Mouse (Mus musculus): ENCODE data around the gene Msx2. TPM values are rescaled to one million over a fixed set of nuclear protein-coding genes. Genes with fewer than 3 reads are reported as not detected.

The Msx2 gene
- total RNA-seq (2021), result under 1 TPM; 0.42 to 0.54 TPM
- long read RNA-seq, experiment 1, partial matches to known transcripts, result 0 of 1 reads
- long read RNA-seq, experiment 1, other reads (novel, unspliced or antisense), result 0 of 1 reads
- long read RNA-seq, experiment 2, partial matches to known transcripts, result 0 of 2 reads
- long read RNA-seq, experiment 2, other reads (novel, unspliced or antisense), result 0 of 2 reads

DNA sequence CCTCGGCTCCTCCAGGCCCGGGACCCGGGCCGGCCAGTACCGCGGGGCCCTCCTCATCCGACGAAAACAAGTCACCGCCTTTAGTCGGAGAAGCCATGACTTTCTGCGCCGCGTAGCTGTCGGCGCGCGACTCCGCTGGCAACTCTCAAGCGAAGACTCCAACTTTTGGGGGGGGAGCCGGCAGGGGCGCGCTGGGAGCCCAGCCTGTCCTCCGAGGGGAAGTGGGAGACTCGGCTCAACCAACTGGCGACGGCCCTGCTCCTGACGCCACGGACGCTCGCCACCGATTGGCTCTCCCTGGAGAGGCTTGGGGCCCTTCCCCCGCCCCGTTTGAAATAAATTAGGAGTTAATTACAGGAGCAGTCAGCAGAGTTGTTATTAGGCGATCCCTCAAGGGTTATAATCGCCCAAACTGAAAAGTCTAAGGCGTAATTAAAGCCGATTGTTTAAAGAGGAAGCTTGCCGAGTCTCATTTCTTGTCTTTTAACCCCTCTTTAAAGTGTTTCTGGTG is at the start of gene Msx2:
Gene Msx2 (minus strand): TSS at position 461 of the 511 bp plus-strand sequence.
- peak in 1 of 2 experiments; percentile 25 for DNase-seq (ENCODE audit: low spot score in 2 of 2)

- DNase-seq (ENCODE audit: low spot score in 2 of 2), result no peak
Measured at GRCm38 (mm10) chr13:53521468-53521867, 48.6 kb upstream of the Msx2 start.

DNA sequence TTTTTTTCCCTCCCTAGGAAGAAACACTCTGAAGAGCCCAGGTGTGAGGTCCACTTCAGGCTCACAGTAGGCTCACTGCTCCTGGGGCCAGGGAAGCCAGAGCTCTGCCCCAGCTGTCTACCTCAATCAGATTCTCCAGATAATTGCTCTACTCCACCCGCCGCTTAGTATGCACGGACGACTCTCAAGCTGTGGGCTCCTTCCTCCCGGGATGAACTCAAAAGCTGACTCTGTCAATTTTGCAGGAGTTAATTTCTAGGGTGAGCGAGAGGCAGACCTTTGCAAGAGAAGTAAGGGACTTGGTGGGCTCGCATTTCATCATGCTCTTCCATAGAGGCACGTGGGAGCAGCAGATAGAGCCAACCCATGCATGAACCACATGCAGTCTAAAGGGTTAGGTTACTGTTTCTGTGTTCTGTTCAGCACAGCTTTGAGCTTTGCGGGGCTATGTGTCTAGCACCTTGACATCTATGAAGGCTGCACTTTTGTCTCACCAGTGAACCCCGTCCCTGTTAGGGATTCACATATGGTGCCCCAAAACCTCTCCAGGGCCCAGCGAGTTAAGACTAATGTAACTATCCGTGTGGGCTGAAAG is 47.6 kb upstream of the Msx2 start:
- no peak for DNase-seq (ENCODE audit: low spot score in 2 of 2)

DNA sequence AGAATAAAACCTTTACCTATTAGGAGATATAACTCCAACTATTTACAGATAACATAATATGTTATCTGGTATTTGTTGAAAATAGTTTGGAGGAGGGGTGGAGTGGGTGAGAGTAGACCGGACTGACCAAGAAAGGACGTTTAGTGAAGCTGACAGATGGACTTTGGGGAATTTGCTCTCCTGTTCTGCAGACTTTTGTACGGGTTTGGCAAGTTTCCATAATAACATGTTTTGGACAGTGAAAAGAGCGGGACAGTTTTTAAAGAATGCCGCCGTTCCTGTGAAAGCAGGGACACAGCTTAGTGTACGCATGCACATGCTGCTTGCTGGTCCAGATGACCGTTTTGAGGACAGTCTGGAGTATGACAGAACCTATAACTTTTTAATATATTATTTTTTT is 46.9 kb upstream of the Msx2 start:
- no peak for DNase-seq (ENCODE audit: low spot score in 2 of 2)

GRCm38 (mm10) chr13:53518306-53518705 is 45.4 kb upstream of the Msx2 start:
- DNase-seq (ENCODE audit: low spot score in 2 of 2), result peak in 1 of 2 experiments; percentile 11

DNA sequence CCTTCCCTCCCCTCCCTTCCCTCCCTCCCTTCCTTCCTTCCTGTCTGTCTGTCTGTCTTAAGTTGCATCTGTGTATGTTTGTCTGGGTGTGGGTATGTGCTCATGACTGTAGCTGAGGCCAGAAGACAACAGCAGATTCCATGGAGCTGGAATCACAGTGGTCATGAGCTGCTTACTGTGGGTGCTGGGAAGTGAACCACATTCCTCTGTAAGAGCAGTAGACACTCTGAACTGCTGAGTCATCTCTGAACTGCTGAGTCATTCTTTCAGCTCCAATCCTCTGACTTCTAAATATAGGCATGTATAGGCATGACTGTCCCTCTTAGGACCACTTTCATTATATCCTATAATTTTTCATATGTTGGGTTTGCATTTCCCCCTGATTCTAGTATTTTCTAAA is 41.7 kb upstream of the Msx2 start:
- no peak for DNase-seq (ENCODE audit: low spot score in 2 of 2)

- DNase-seq (ENCODE audit: low spot score in 2 of 2), result no peak
Measured at GRCm38 (mm10) chr13:53511366-53511765, 38.5 kb upstream of the Msx2 start.

- DNase-seq (ENCODE audit: low spot score in 2 of 2), result no peak
Measured at GRCm38 (mm10) chr13:53502406-53502805, 29.5 kb upstream of the Msx2 start.

GRCm38 (mm10) chr13:53501561-53502253 is 28.8 kb upstream of the Msx2 start:
- no peak for DNase-seq (ENCODE audit: low spot score in 2 of 2)

DNA sequence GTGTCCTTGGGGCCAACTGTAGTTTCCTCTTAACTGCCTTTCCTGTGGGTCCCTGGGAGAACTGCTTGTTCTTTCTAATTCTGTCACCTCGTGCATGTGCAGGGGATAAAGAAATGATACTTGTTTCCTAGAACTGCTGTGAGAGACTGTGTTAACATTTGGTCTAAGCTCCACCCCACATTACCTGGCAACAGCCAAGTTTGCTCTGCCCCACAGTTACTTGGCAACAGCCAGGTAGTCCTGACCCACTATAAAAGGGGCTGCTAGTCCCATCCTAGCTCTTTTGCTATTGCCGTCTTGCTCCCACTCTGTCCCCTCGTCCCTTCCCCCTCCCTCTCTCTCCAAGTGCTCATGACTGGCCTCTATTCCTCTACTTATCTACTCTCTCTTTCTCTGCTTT is 28.2 kb upstream of the Msx2 start:
- DNase-seq (ENCODE audit: low spot score in 2 of 2), result no peak

- no peak for DNase-seq (ENCODE audit: low spot score in 2 of 2)
Measured at GRCm38 (mm10) chr13:53486512-53486911, 13.6 kb upstream of the Msx2 start.

DNA sequence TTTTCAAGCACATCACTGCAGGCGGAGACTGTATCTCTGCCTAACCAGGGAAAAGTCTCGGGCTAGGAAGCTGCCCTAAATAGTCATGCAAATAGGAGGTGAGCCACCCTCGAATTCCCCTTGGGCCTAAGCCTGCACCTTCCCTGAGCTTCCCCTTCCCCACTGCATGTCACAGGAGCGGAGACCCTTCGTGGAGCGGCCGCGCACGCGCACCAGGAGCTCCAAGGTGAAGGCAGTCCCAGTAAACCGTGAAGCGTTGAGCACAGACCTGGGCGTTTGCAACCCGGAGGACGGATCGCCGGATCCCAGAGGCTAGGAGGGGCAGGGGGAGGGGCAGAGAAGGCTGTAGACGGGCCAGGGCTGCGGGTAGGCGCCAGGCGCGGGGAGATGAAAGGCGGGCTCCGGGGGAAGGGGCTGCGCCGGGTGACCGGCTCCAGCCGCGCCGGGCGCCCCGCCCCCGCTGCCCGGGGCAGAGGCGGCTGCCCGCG is 2.9 kb upstream of the Msx2 start:
- DNase-seq (ENCODE audit: low spot score in 2 of 2), result no peak

DNA sequence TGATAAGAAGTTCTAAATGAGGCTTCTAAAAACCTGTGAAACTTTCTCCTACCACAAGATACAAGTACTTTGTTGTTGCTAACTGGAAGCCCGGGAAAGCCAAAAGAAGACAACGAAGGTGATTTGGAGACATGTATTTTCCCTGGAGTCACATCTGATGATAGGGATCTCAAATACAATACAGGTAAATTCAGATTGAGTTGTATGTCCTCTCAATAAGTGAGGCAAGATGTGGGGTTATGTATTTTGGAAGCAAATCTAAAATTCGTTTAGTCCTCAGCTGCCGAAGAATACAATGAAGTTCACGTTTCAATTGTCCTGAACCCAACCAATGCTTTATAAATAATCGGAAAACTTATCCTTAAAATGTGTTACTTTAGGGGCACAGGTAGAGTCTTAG is 1.6 kb upstream of the Msx2 start:
- no peak for DNase-seq (ENCODE audit: low spot score in 2 of 2)

DNA sequence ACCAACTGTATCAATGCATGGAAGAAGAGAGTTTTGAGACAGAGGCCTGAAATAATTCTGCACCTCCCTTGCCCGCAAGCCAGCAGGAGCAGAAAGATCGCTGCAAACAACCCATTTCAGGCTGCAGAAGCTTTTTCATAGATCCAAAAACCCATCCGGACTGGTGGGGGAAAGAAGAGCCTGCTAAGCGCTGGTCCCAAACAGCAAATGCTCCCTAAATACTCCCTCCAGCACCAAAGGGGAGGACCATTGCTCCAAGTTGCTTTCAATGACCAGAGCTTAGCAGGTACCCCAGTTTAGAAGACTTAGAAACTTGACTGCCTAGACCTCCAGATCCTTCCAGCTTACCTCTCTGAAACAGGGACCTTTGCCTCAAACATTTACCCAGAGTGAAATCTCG is 1.1 kb upstream of the Msx2 start:
- DNase-seq (ENCODE audit: low spot score in 2 of 2), result no peak

DNA sequence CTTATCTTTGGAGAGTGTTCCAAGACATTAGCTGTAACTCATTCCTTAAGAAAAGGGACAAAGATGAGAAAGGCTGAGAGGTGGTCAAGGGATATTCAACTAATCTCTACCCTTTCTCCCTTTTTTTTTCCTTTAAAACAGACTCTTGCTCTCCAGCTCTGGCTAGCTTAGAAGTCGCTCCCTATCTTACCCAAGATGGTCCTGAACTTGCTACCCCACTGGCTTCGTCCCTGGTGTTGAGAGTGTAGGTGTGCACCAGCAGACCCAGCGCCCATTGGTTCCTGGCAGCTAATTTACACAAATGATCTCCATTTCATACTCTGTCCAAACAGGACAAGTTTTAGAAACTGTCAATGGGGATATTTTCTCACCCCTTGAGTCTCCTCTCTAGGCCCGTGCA is 417 bp upstream of the Msx2 start:
- DNase-seq (ENCODE audit: low spot score in 2 of 2), result no peak

DNA sequence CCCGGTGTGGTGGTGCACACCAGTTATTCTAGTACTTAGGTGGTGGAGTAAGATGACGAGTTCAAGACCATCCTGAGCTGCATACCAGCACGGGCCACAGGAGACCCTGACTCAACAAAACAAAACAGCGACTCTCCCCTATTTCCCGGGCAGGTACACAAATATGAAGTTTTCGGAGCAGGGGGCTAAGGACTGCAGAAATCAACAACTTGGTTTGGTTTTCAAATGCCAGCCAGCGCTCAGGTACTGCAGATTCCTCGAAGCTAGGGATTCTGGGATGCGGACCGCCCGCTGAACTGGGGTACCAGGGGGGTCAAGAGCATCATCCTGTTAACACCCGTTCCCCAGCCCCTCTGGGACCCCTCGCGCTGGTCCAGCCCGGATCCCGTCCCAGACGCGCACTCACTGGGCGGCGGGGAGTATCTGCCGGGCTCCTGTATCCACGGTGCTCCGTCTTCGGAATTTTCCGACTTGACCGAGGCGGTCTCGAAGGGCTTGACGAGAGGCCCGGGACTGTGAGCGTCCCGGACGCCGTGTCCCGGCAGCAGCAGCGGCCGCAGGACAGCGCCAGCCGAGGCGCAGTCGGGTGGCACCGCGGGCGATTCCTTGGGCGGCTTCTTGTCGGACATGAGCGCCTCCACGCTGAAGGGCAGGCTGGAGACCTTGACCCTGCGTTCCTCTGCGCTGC is 804 bp downstream of the Msx2 start:
- no peak for DNase-seq (ENCODE audit: low spot score in 2 of 2)

DNA sequence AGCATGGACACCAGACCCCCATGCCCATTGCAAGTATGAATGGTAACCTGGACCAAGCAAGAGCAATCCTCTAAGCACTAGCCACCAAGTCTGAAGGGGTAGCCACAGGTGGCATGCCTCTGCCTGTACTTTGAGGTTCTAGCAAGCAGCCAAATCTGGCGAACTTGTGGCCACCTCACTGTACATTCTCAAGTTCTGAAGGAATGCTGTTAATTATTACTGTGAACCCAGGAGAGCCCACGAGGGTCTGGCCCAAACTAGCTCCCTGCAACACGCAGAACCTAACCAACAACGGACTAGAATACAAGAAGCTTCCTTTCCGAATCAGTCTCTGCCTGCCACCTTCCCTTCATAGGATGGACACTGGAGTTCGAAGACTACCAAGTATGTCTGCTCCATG is 1.5 kb downstream of the Msx2 start:
- DNase-seq (ENCODE audit: low spot score in 2 of 2), result no peak

DNA sequence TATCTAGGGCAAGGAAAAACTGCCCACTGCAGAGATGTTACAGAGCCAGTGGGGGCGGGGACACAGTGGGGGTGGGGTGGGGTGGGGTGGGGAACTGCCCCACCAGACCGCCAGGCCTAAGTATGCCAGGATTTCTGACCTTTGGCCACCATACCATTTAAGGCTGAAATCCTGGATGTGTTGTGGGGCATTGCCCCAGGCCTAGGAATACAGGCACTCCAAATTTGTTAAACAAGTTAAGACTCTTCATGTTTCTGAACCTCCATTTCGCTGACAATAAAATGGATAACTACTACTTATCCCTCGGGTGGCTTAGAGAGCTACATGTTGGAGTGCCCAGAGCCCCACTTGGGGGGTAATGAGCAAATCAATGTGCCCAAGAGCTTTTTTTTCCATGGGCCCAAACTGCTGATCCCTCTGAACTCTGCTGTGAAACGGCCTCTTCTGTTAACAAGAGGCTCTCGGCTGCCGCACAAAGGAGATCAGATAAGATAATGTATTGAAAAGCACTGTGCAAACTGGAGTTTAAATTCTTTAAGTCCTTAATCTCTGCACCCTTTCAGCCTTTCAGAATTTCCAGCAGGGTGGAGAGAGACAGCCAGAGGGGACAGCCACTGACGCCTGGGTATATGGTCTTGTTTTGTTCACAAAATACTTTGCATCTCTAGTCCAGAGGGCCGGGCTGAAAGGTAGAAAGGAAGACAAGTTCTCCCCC is 2.3 kb downstream of the Msx2 start:
- DNase-seq (ENCODE audit: low spot score in 2 of 2), result no peak

GRCm38 (mm10) chr13:53469756-53470155 is 3.1 kb downstream of the Msx2 start:
- DNase-seq (ENCODE audit: low spot score in 2 of 2), result no peak

DNA sequence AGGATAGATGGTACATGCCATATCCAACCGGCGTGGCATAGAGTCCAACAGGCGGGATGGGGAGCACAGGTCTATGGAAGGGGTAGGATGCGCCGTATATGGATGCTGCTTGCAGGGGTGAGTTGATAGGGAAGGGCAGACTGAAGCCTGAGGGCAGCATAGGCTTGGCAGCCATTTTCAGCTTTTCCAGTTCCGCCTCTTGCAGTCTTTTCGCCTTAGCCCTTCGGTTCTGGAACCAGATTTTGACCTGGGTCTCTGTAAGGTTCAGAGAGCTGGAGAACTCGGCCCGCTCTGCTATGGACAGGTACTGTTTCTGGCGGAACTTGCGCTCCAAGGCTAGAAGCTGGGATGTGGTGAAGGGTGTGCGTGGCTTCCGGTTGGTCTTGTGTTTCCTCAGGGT is 4.7 kb downstream of the Msx2 start:
- DNase-seq (ENCODE audit: low spot score in 2 of 2), result no peak

DNA sequence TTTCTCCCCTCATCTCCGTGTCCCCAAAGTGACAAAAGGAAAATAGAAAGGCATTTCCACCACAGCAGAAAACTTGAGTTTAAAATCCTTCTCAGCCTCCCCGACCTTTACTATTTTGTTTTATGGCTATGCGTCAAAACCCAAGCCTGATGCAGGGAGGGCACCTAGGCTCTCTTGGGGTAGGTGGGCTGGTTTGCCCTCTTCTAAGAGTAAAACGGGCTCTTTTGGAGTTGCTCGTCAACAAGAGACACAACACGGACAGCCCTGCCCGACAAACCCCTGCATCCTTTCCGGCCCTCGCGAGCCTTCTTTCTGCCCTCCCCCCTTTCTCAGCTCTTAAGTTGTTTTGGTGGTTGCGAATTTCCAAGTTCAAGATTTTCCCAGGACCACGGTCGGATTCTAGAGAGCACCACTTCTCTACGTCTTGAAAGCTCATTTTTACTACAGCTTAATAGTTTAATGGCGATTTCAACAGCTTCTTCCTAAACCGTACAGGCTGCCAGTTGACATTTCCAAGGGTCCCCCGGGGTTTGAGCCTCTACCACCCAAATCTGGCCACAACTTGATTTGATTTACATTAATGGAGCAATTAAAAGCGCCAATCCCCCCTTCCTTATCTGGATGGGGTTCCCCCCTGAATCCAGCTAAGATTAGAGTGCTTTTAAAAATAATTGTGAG is 6.5 kb downstream of the Msx2 start:
- no peak for DNase-seq (ENCODE audit: low spot score in 2 of 2)
